Mouse (Mus musculus): ENCODE measurements at regions not wholly inside any gene's neighbourhood (a gene's known extent, or its start where the extent isn't known, plus 50 kb on each side); places are given as distances from the start of the nearest gene placed in this dataset.

DNA sequence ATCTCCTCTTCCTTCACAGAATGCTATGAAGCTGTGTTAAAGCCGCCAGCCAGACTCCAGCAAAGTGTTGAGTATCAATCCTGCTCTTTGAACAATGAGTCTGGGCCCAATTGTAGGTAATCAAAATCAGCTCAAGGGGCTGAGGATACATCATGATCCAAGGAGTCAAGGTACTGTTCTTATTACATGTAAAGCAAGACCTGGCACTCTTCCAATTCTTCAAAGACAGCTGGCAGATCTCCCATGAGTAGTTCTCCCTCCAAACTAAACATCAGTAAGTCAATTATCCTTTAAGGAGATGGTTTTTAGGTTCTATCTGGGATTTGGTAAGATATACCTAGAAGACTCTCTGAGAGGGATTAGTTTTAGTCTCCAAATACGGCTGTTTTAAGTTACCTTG, 76.5 kb upstream of the Pard3b start:
- DNase-seq (ENCODE audit: low read depth, low spot score), result no peak

DNA sequence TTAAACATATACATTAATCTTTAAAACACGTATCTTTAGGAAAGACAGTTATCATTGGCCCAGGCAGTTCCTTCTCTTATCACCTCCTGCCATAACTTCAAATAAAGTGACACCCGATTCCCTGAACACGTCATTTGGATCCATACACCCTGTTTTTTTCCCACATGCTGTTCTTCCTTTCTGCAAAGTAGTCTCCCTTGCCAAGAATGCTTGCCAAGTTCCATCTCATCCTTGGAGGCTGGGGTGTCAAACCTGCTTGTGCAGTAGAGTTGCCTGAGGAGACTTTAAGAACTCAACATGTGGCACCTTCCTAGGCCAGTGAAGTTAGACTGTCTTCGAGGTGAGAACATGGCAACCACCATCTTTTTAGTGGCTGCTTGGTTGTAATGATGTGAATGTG, 73.2 kb upstream of the Pard3b start:
- no peak for DNase-seq (ENCODE audit: low read depth, low spot score)

DNA sequence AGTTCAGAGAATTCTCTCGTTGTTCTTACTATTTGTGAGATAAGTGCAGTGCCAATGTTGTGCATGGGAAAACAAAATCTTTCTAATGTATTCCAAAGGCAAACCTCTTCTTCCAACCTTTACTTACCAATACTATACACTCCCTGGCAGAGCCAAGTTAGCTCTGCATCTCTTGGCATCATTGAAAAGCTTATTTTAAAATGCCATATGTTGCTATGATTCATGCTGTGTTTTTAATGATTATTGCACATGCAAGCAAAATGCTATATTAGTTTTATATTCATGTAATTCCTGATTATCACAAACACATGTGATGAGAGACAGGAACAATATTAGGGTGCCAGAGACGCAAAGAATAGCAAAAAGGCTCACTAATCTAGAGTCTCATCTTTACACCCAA, 64.3 kb upstream of the Pard3b start:
- no peak for DNase-seq (ENCODE audit: low read depth, low spot score)

DNA sequence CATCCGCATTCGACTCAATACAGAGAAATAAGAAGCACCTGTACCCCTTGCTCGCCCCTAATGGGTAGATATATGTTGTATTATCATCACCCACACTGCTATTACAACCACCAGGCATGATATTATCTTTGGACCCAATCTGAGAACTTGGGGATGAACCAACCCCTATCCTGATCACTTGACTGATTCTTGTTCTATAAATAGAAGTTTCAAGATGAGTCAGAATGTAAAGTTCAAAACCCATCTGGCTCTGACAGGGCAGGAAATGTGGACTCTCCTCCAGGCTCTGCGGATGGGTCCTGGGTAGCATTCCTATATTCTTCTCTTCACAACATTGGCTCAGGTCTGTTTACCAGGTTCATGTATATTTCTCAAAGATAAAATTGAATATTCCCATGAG, 61.9 kb upstream of the Pard3b start:
- DNase-seq (ENCODE audit: low read depth, low spot score), result no peak

DNA sequence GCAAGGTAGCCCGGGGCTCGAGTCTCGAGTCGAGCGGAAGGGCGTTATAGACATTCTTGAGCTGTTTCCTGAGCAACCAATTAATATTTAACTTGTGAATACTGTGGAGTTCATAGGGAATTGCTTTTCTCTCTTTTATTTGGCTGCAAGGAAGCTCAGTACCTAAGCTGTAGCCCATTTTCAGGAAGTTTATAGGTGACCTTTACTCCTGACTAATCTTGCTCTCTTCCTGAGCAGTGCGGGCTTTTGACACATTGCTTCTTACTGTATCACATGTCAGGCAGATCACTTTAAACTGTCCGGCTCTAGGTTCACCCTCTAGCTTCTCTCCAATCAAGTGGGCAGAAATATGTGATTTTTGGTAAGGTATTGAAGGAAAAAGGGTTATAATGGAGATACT, 51.4 kb upstream of the Pard3b start:
- no peak for DNase-seq (ENCODE audit: low read depth, low spot score)
